Mouse (Mus musculus) limb, embryonic 15.5 days (tissue): ENCODE data around the gene Tex52. TPM values are rescaled to one million over a fixed set of nuclear protein-coding genes. Genes with fewer than 3 reads are reported as not detected.
"Not testable (repeated sequence)": the region's sequence is repeated elsewhere in the genome, so short reads cannot be mapped to it uniquely, and the experiment has no call there.

Experiments used
- ATAC-seq: fragments of 200-750 bp; cut with Nextera tagmentation; 2 replicates; pipeline ENCODE4 v1.8.0; 2017; ENCODE audit warnings: low read depth, moderate TSS enrichment; ENCODE audit not compliant: insufficient number of reproducible peaks, low FRiP score, low TSS enrichment
- H3K27ac ChIP-seq: fragments of 300-500 bp; sonication (generic); 2 replicates; pipeline ENCODE4 v1.5.1; 2015; ENCODE audit warnings: moderate library complexity, mild to moderate bottlenecking, inconsistent platforms
- H3K27me3 ChIP-seq: fragments of 300-500 bp; sonication (generic); 2 replicates; pipeline ENCODE4 v1.6.1; 2015; ENCODE audit warnings: inconsistent platforms
- H3K36me3 ChIP-seq: fragments of 300-500 bp; sonication (generic); 2 replicates; pipeline ENCODE4 v1.6.1; 2015; ENCODE audit warnings: inconsistent platforms
- H3K4me1 ChIP-seq: fragments of 300-500 bp; sonication (generic); 2 replicates; pipeline ENCODE4 v1.6.1; 2015; ENCODE audit warnings: inconsistent platforms
- H3K4me2 ChIP-seq: fragments of 300-500 bp; sonication (generic); 2 replicates; pipeline ENCODE4 v1.6.1; 2015; ENCODE audit warnings: mild to moderate bottlenecking, inconsistent platforms
- H3K4me3 ChIP-seq: fragments of 300-500 bp; sonication (generic); 2 replicates; pipeline ENCODE4 v1.5.1; 2015; ENCODE audit warnings: mild to moderate bottlenecking, inconsistent platforms
- H3K9ac ChIP-seq: fragments of 300-500 bp; sonication (generic); 2 replicates; pipeline ENCODE4 v1.6.1; 2015; ENCODE audit warnings: inconsistent platforms
- H3K9me3 ChIP-seq: fragments of 300-500 bp; sonication (generic); 2 replicates; pipeline ENCODE4 v1.6.1; 2016; ENCODE audit warnings: inconsistent platforms
- WGBS: fragments of 180-500 bp; shearing (Covaris S2); methylation state at CpG from one replicate; pipeline ENCODE4 v1.1.7; 2015; 5-methylcytosine and 5-hydroxymethylcytosine counted together
- polyA plus RNA-seq: library from polyadenylated mRNA; unstranded; fragments of >200 nt; fragmentation: Nextera tagmentation; extraction: Ambion mirVana; gene quantifications from 2 replicates; pipeline ENCODE4 v1.2.1, GENCODE M21; 2015

Tex52 gene
- polyA plus RNA-seq, 1 experiment from 2014 or later, result 0.26 TPM

GRCm38 (mm10) chr6:128358999-128359398 lies 16.3 kb upstream of the Tex52 start:
- WGBS, result 22% methylated on average over 2 of the region's 2 CpGs
- Histone ChIP-seq H3K9ac (no peak overlapping the region), H3K4me2 (no peak overlapping the region), H3K4me3 (no peak overlapping the region), H3K4me1 (peaks cover 34% of the 10 kb centered on the region), H3K27ac (no peak overlapping the region), H3K36me3 (peaks cover 25% of the 10 kb centered on the region), H3K27me3 (no peaks in the 10 kb centered on the region), H3K9me3 (no peaks in the 10 kb centered on the region)
- ATAC-seq, result no peak

DNA sequence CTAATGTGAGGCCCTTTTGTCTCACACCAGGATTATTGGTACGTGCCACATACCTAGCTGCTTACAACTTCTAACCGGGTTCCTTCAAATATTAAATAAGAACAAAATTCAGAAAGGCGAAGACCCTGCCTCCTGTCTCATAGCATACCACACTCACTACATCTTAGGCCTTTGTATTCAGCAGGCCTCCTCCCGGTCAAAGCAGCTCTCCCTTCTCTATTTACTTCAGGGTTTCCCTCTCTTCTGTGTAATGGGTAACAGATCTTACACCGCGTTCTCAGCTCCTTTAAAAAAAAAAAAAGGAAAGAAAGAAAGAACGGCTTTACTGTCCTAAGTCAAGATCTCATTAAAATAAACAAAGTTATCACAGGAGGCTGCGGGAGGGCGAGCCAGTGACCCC lies 13.4 kb upstream of the Tex52 start:
- Histone ChIP-seq H3K27me3 (no peaks in the 10 kb centered on the region), H3K9ac (peak overlapping the region; percentile 91), H3K4me1 (peaks cover 38% of the 10 kb centered on the region), H3K27ac (peak overlapping the region; percentile 97), H3K4me3 (peak overlapping the region; percentile 88), H3K4me2 (peak overlapping the region; percentile 97), H3K9me3 (no peaks in the 10 kb centered on the region), H3K36me3 (peaks cover 37% of the 10 kb centered on the region)
- ATAC-seq, result no peak
- WGBS, result 14% methylated on average over 9 of the region's 9 CpGs

- H3K27ac ChIP-seq, result peak within 1 kb of the TSS; percentile 97
- no peaks in the 10 kb centered on the region for H3K9me3 ChIP-seq
- peak within 1 kb of the TSS; percentile 88 for H3K4me3 ChIP-seq
- peak within 1 kb of the TSS; percentile 91 for H3K9ac ChIP-seq
- H3K4me2 ChIP-seq, result peak within 1 kb of the TSS; percentile 97
- WGBS, result under 1% methylated on average over 60 of the region's 76 CpGs
- H3K36me3 ChIP-seq, result peaks cover 36% of the 10 kb centered on the region
- H3K27me3 ChIP-seq, result no peaks in the 10 kb centered on the region
- peaks cover 38% of the 10 kb centered on the region for H3K4me1 ChIP-seq
- peak; percentile 91 for ATAC-seq
These were observed 12.8 kb upstream of the Tex52 start, which contains the start of the genes Rhno1 and Foxm1 for GRCm38 (mm10) chr6:128362381-128363006. Gene Rhno1 (minus strand): TSS chr6:128362911. Gene Foxm1 (plus strand): TSS chr6:128362967.

GRCm38 (mm10) chr6:128363007-128363825 lies 12.0 kb upstream of the Tex52 start:
- Histone ChIP-seq H3K36me3 (peaks cover 36% of the 10 kb centered on the region), H3K27ac (peak overlapping the region; percentile 97), H3K27me3 (no peaks in the 10 kb centered on the region), H3K4me1 (peaks cover 38% of the 10 kb centered on the region), H3K9ac (peak overlapping the region; percentile 91), H3K9me3 (no peaks in the 10 kb centered on the region), H3K4me2 (peak overlapping the region; percentile 97), H3K4me3 (peak overlapping the region; percentile 88)
- under 1% methylated on average over 45 of the region's 46 CpGs for WGBS
- no peak; the same call in 1 of the 2 replicates for ATAC-seq

DNA sequence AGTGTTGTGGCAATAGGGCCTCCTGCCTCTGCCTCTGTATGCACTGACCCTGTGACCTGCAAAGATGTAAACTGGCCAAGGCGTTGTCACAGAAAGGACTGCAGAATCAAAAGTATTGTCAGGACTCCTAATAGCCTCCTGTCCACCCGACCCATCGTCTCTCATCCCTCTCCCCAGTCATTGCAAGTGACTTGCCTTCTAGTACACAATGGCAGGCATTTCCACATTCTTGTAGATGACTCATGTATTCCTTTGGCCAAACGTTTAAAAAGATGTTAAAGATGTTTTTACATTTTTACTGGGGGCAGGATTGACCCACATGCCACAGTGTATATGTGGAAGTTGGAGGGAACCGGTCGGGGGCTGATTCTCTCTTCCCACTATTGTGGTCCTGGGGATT lies 10.5 kb upstream of the Tex52 start:
- 78% methylated on average over 6 of the region's 6 CpGs for WGBS
- no peaks in the 10 kb centered on the region for H3K9me3 ChIP-seq
- H3K27ac ChIP-seq, result no peak overlapping the region
- H3K4me2 ChIP-seq, result no peak overlapping the region
- H3K27me3 ChIP-seq, result no peaks in the 10 kb centered on the region
- H3K4me3 ChIP-seq, result no peak overlapping the region
- no peak for ATAC-seq
- peaks cover 40% of the 10 kb centered on the region for H3K36me3 ChIP-seq
- H3K9ac ChIP-seq, result no peak overlapping the region
- H3K4me1 ChIP-seq, result peaks cover 38% of the 10 kb centered on the region

DNA sequence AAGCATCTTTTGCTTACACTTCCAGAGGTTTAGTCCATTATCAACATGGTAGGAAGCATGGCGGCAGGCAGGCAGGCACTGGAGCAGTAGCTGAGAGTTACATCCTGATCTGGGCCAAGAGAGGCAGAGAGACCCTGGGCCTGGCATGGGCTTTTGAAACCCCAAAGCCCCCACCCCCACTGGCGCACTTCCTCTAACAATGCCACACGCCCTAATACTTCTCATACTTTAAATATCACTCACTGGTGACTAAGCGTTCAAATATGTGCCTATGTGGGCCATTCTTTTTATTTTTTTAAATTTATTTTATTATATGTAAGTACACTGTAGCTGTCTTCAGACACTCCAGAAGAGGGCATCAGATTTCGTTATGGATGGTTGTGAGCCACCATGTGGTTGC lies 8.8 kb upstream of the Tex52 start:
- Histone ChIP-seq H3K9ac (no peak overlapping the region), H3K4me2 (no peak overlapping the region), H3K27me3 (no peaks in the 10 kb centered on the region), H3K36me3 (peaks cover 58% of the 10 kb centered on the region), H3K27ac (no peak overlapping the region), H3K4me3 (no peak overlapping the region), H3K9me3 (no peaks in the 10 kb centered on the region), H3K4me1 (peaks cover 26% of the 10 kb centered on the region)
- 88% methylated on average over 5 of the region's 5 CpGs for WGBS
- ATAC-seq, result no peak

GRCm38 (mm10) chr6:128370040-128370439 lies 5.2 kb upstream of the Tex52 start:
- H3K27ac ChIP-seq, result no peak overlapping the region
- no peak for ATAC-seq
- H3K9me3 ChIP-seq, result no peaks in the 10 kb centered on the region
- H3K36me3 ChIP-seq, result peaks cover 92% of the 10 kb centered on the region
- WGBS, result 90% methylated on average over 5 of the region's 5 CpGs
- peaks cover 13% of the 10 kb centered on the region for H3K4me1 ChIP-seq
- H3K4me3 ChIP-seq, result no peak overlapping the region
- H3K9ac ChIP-seq, result no peak overlapping the region
- H3K27me3 ChIP-seq, result no peaks in the 10 kb centered on the region
- H3K4me2 ChIP-seq, result no peak overlapping the region

- Histone ChIP-seq H3K9me3 (no peaks in the 10 kb centered on the region), H3K4me2 (no peak overlapping the region), H3K27ac (peak overlapping the region; percentile 57; the same call in 1 of the 2 replicates), H3K4me1 (peaks cover 7% of the 10 kb centered on the region; the same call in 1 of the 2 replicates), H3K27me3 (no peaks in the 10 kb centered on the region), H3K36me3 (peaks cover 44% of the 10 kb centered on the region), H3K4me3 (no peak overlapping the region), H3K9ac (no peak overlapping the region)
- WGBS, result 78% methylated on average over 17 of the region's 17 CpGs
- no peak for ATAC-seq
These were observed 1.3 kb downstream of the Tex52 start for GRCm38 (mm10) chr6:128376371-128377085.

DNA sequence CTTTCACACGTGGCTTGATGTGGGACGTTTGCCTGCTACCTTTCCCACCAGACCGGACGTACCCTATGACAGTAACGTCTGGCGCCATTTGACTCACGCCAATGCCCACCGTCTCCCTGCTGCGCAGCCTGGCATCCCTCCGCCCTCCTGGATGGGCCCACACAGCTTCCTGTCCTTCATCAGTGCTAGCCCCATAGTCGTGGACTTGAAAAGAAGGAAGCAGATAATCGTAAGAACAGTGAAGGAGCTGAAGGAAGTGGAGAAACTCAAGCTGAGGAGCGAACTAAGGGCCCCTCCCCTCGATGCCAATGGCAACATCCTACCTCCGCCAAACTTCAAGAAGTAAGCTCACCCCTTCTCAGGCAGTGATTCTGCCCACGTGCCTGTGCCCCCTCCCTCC lies 4.4 kb downstream of the Tex52 start:
- 82% methylated on average over 16 of the region's 16 CpGs for WGBS

GRCm38 (mm10) chr6:128380594-128381167 lies 5.4 kb downstream of the Tex52 start:
- not testable (repeated sequence) for H3K4me1 ChIP-seq, H3K27ac ChIP-seq, H3K36me3 ChIP-seq, H3K4me3 ChIP-seq, H3K9me3 ChIP-seq, ATAC-seq, H3K27me3 ChIP-seq, H3K4me2 ChIP-seq, H3K9ac ChIP-seq
- 73% methylated on average over 1 of the region's 1 CpGs for WGBS

More for the DNA sequence above, 4.4 kb downstream of the Tex52 start:
- H3K36me3 ChIP-seq, result peaks cover 14% of the 10 kb centered on the region
- no peak for ATAC-seq
- H3K27ac ChIP-seq, result no peak overlapping the region
- no peaks in the 10 kb centered on the region for H3K27me3 ChIP-seq
- H3K4me1 ChIP-seq, result peaks cover 6% of the 10 kb centered on the region; the same call in 1 of the 2 replicates
- no peaks in the 10 kb centered on the region for H3K9me3 ChIP-seq
- no peak overlapping the region for H3K9ac ChIP-seq
- no peak overlapping the region for H3K4me3 ChIP-seq
- no peak overlapping the region for H3K4me2 ChIP-seq

- Histone ChIP-seq H3K9me3 (no peaks in the 10 kb centered on the region), H3K4me1 (no peaks in the 10 kb centered on the region), H3K9ac (no peak overlapping the region), H3K4me3 (no peak overlapping the region), H3K4me2 (no peak overlapping the region), H3K27ac (no peak overlapping the region), H3K36me3 (peaks cover 4% of the 10 kb centered on the region), H3K27me3 (no peaks in the 10 kb centered on the region)
- ATAC-seq, result no peak
- 51% methylated on average over 3 of the region's 3 CpGs for WGBS
These were observed 6.0 kb downstream of the Tex52 start for GRCm38 (mm10) chr6:128381254-128381653.
